Mouse (Mus musculus): ENCODE data around the gene Ap2a1. TPM values are rescaled to one million over a fixed set of nuclear protein-coding genes. Genes with fewer than 3 reads are reported as not detected.

Ap2a1 gene
- total and polyA plus RNA-seq, 3 experiments = 86.3 to 119 (median 105) TPM

GRCm38 (mm10) chr7:44953561-44953960 is 24.3 kb upstream of the Ap2a1 start:
- DNase-seq = no peak

- DNase-seq = peak; percentile 97
These were observed 23.5 kb upstream of the Ap2a1 start for GRCm38 (mm10) chr7:44952611-44953306.

GRCm38 (mm10) chr7:44951960-44952359 is 22.7 kb upstream of the Ap2a1 start:
- peak; percentile 92 for DNase-seq

- DNase-seq = no peak
These were observed 20.6 kb upstream of the Ap2a1 start for GRCm38 (mm10) chr7:44949922-44950321.

- DNase-seq = no peak
These were observed 13.6 kb upstream of the Ap2a1 start, which contains the start of gene Tsks for GRCm38 (mm10) chr7:44942904-44943303. Tsks (plus strand) TSS chr7:44943204.

GRCm38 (mm10) chr7:44938680-44939079 is 9.4 kb upstream of the Ap2a1 start:
- DNase-seq = no peak

- no peak for DNase-seq
These were observed 726 bp downstream of the Ap2a1 start for GRCm38 (mm10) chr7:44928570-44928969.

GRCm38 (mm10) chr7:44925468-44925867 is 3.8 kb downstream of the Ap2a1 start:
- DNase-seq = no peak

- no peak for DNase-seq
These were observed 6.8 kb downstream of the Ap2a1 start for GRCm38 (mm10) chr7:44922530-44922929.

- no peak for DNase-seq
These were observed 10.2 kb downstream of the Ap2a1 start for GRCm38 (mm10) chr7:44919127-44919526.

GRCm38 (mm10) chr7:44918219-44918618 is 11.1 kb downstream of the Ap2a1 start:
- DNase-seq = no peak

GRCm38 (mm10) chr7:44916881-44917280 is 12.4 kb downstream of the Ap2a1 start:
- DNase-seq = no peak

- no peak for DNase-seq
These were observed 13.1 kb downstream of the Ap2a1 start for GRCm38 (mm10) chr7:44916191-44916590.

GRCm38 (mm10) chr7:44915314-44915713 is 14.0 kb downstream of the Ap2a1 start:
- no peak for DNase-seq

GRCm38 (mm10) chr7:44914396-44914795 is 14.9 kb downstream of the Ap2a1 start:
- no peak for DNase-seq

- DNase-seq = peak; percentile 90
These were observed 20.4 kb downstream of the Ap2a1 start for GRCm38 (mm10) chr7:44908706-44909476.

GRCm38 (mm10) chr7:44905430-44905829 is 23.9 kb downstream of the Ap2a1 start:
- DNase-seq = no peak

GRCm38 (mm10) chr7:44901230-44901722 is 28.0 kb downstream of the Ap2a1 start:
- DNase-seq = peak; percentile 54

GRCm38 (mm10) chr7:44900632-44901031 is 28.7 kb downstream of the Ap2a1 start:
- no peak for DNase-seq

- DNase-seq = peak; percentile 79
These were observed 30.7 kb downstream of the Ap2a1 start for GRCm38 (mm10) chr7:44898607-44899006.

- no peak for DNase-seq
These were observed 32.8 kb downstream of the Ap2a1 start for GRCm38 (mm10) chr7:44896499-44896898.

- DNase-seq = peak; percentile 93
These were observed 33.5 kb downstream of the Ap2a1 start, which contains the start of gene Fuz for GRCm38 (mm10) chr7:44895593-44896434. Fuz (plus strand) TSS chr7:44896079.

Data from adrenal gland, adult 2 months (tissue).